Mouse (Mus musculus) ES-E14 (cell line): ENCODE measurements around the gene Gm12830. TPM values are rescaled to one million over a fixed set of nuclear protein-coding genes. Genes with fewer than 3 reads are reported as not detected.
A peak's percentile ranks its signal among the peaks of the same experiment; 100 is the strongest.

Source experiments
- DNase-seq: peaks from one replicate; pipeline ENCODE4 v3.0.0-alpha.2; 2013; ENCODE audit warnings: low read depth, low spot score
- H3K27ac ChIP-seq: 2 replicates; pipeline ENCODE4 v1.5.1; 2012; ENCODE audit warnings: low read depth, mild to moderate bottlenecking, low read length, moderate library complexity, mixed read lengths; ENCODE audit not compliant: poor library complexity, insufficient read depth, severe bottlenecking
- H3K36me3 ChIP-seq: 2 replicates; pipeline ENCODE4 v1.6.1; 2012; ENCODE audit warnings: mild to moderate bottlenecking, low read length, moderate library complexity, mixed read lengths; ENCODE audit not compliant: control insufficient read depth, poor library complexity, insufficient read depth, severe bottlenecking
- H3K4me1 ChIP-seq, 2 experiments: fragments of 150-350 bp in 1 of 2; sonication (generic) in 1 of 2; 2 replicates each; pipeline ENCODE4 v1.6.1; 2012; ENCODE audit warnings: low read length in 2 of 2, mild to moderate bottlenecking in 1 of 2, mixed read lengths in 1 of 2; ENCODE audit not compliant: control insufficient read depth in 2 of 2, insufficient read depth in 2 of 2, poor library complexity in 1 of 2
- H3K4me3 ChIP-seq, 2 experiments: fragments of 150-350 bp in 1 of 2; sonication (generic) in 1 of 2; 2 replicates each; pipeline ENCODE4 v1.5.1; 2012; ENCODE audit warnings: low read length in 2 of 2, low read depth in 1 of 2, mild to moderate bottlenecking in 1 of 2, mixed read lengths in 1 of 2; ENCODE audit not compliant: insufficient read depth in 1 of 2, poor library complexity in 1 of 2, severe bottlenecking in 1 of 2
- H3K9ac ChIP-seq: 2 replicates; pipeline ENCODE4 v1.6.1; 2012; ENCODE audit warnings: low read depth, mild to moderate bottlenecking, low read length, mixed read lengths; ENCODE audit not compliant: poor library complexity, insufficient read depth, severe bottlenecking
- H3K9me3 ChIP-seq: fragments of 150-350 bp; sonication (generic); 2 replicates; pipeline ENCODE4 v1.6.1; 2012; ENCODE audit warnings: low read depth, mild to moderate bottlenecking, low read length; ENCODE audit not compliant: control insufficient read depth, insufficient read depth
- CHD2 ChIP-seq: IDR thresholded peaks from 2 replicates; pipeline ENCODE4 v1.6.1; 2014; ENCODE audit warnings: mild to moderate bottlenecking, low read depth, low read length, inconsistent platforms
- HCFC1 ChIP-seq: IDR thresholded peaks from 2 replicates; pipeline ENCODE4 v1.6.1; 2012; ENCODE audit warnings: low read length, inconsistent platforms, borderline replicate concordance; ENCODE audit not compliant: insufficient read depth
- MAFK ChIP-seq: IDR thresholded peaks from 2 replicates; pipeline ENCODE4 v1.6.1; 2014; ENCODE audit warnings: mild to moderate bottlenecking, low read depth, low read length, inconsistent platforms; ENCODE audit not compliant: insufficient read depth
- ZC3H11A ChIP-seq: IDR thresholded peaks from 2 replicates; pipeline ENCODE4 v1.6.1; 2012; ENCODE audit warnings: low read depth, mild to moderate bottlenecking, inconsistent platforms, low read length, borderline replicate concordance
- ZNF384 ChIP-seq: IDR thresholded peaks from 2 replicates; pipeline ENCODE4 v1.6.1; 2012; ENCODE audit warnings: low read depth, low read length, inconsistent platforms
- in situ Hi-C, 2 experiments: fragments of 600-800 bp; cut with MboI; formaldehyde crosslinking; loops; one replicate each; pipeline ENCODE4 v1.15.1; 2025; ENCODE audit warnings: low sequenced_read_pairs in 2 of 2, inconsistent platforms in 1 of 2; ENCODE audit not compliant: unreplicated experiment in 2 of 2
- total RNA-seq: library from RNA; depleted of rRNA; stranded (reverse); fragments of 300-350 nt; gene quantifications from 2 replicates; pipeline ENCODE4 v1.2.3, GENCODE M21; 2012

Gm12830 gene
- total RNA-seq, 1 experiment, result not detected

DNA sequence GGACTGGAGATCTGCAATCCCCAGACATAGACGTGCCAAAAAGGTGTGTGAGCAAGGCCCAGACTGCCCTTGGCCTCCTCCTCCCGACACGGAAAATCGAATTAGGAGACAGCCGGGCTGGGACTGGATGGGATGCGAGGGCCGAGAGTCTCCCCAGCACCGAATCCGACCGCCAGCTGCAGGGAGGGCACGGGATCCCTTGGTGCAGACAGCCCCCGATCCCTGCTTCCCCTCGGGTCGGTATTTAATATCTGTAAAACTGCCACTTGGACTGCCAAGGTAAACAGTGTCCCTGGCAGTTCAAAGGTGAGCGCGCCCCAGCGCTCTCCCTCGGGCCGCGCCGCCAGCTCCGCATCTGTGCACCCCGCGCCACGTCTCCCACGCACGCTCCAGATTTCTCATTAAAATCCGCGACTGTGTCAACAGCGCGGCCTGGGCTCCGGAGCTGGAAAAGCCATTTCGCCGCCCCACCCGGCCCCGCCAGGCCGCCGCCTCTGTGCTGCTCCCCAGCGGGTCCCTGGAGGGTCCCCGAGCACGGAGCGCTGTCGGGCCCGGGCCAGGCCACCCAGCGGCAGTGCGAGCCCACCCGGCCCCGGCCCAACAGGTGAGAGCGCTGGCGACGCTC is 21.7 kb downstream of the Gm12830 start:
- no peaks in the 10 kb centered on the region for H3K36me3 ChIP-seq
- no peak overlapping the region for H3K27ac ChIP-seq
- H3K9me3 ChIP-seq, result no peaks in the 10 kb centered on the region
- in situ Hi-C loops, result no loop called here
- no peak for DNase-seq
- no peaks in the 10 kb centered on the region for H3K4me1 ChIP-seq
- peak overlapping the region; percentile 35; the same call in 1 of the 2 replicates for H3K9ac ChIP-seq
- TF ChIP-seq MAFK (no peak), ZNF384 (no peak), ZC3H11A (no peak), HCFC1 (no peak), CHD2 (no peak)
- peak overlapping the region; percentile 49 to 59 for H3K4me3 ChIP-seq

DNA sequence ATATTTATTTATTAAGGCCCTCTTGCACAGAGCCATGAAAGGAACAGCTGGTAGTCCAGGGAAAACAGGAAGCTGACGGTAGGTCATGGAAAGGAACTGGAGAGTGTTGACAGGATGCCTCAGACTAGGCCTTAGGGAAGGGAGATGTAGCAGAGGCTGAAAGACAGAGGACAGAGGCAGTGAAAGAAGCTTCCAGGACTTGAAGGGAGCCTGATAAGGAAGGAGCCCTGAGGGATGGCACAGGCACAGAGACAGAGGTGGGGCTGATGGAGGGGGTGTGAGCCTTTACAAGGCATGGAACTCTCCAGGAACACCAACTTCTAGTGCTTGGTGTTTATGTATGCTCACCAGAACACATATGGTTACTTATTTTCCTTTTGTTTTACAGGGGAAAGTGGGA is 23.1 kb downstream of the Gm12830 start:
- no peaks in the 10 kb centered on the region for H3K36me3 ChIP-seq
- no peaks in the 10 kb centered on the region for H3K4me1 ChIP-seq
- no peak for DNase-seq
- H3K9me3 ChIP-seq, result no peaks in the 10 kb centered on the region
- in situ Hi-C loops, result no loop called here
- H3K27ac ChIP-seq, result no peak overlapping the region
- TF ChIP-seq ZC3H11A (no peak), MAFK (no peak), HCFC1 (no peak), CHD2 (no peak), ZNF384 (no peak)
- no peak overlapping the region for H3K9ac ChIP-seq
- no peak overlapping the region for H3K4me3 ChIP-seq

DNA sequence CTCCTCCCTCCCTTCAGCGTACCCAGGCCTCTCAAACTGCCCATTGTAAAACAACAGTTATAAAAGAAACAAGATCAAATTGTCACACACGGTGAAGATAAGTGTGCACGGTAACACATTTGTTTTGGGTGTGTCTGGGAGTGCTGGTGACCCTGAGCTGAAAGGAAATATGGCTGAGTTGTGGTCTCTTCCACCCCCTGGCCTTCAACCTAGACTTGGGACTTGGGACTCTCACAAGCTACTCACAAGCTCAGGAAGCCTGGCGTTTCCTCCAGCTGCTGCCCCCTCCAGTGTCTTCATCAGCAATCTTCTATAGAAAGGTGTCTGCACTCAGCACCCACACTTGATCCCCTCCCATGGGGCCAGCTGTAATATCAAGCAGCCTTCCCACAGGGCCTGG is 24.1 kb downstream of the Gm12830 start:
- Histone ChIP-seq H3K27ac (no peak overlapping the region), H3K9ac (no peak overlapping the region), H3K36me3 (no peaks in the 10 kb centered on the region), H3K9me3 (no peaks in the 10 kb centered on the region), H3K4me3 (no peak overlapping the region), H3K4me1 (no peaks in the 10 kb centered on the region)
- DNase-seq, result no peak
- TF ChIP-seq HCFC1 (no peak), ZNF384 (no peak), ZC3H11A (no peak), CHD2 (no peak), MAFK (no peak)
- in situ Hi-C loops, result no loop called here

DNA sequence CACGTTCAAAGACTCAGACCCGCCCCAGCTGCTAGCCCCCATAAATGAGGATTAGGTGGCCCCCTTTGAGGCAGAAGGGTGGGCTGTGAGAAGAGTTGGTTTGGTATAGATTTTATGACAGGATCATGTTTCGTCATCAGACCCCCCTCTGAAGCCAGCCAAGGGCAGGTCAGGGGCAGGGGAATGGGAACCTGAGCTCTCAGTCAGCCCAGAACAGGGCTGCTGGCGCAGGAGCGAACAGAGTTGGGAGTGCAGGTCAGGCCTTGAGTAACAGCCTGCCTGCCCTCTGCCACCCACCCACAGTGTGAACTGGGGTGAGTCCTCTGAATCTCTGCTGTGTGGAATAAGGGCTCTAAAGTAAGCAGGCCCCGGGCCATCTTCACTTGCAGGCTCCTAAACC is 25.2 kb downstream of the Gm12830 start:
- no peak for DNase-seq

More for the DNA sequence above, 25.2 kb downstream of the Gm12830 start:
- TF ChIP-seq CHD2 (no peak), ZNF384 (no peak), MAFK (no peak), ZC3H11A (no peak), HCFC1 (no peak)
- no peak overlapping the region for H3K27ac ChIP-seq
- no peaks in the 10 kb centered on the region for H3K4me1 ChIP-seq
- no peaks in the 10 kb centered on the region for H3K9me3 ChIP-seq
- in situ Hi-C loops, result no loop called here
- H3K36me3 ChIP-seq, result no peaks in the 10 kb centered on the region
- H3K9ac ChIP-seq, result no peak overlapping the region
- no peak overlapping the region for H3K4me3 ChIP-seq
